Mouse (Mus musculus): ENCODE data around the gene Iqce. TPM values are rescaled to one million over a fixed set of nuclear protein-coding genes. Genes with fewer than 3 reads are reported as not detected.
A peak's percentile ranks its signal among the peaks of the same experiment; 100 is the strongest.

Iqce gene
- polyA plus RNA-seq, 1 experiment from 2014 or later = 20.3 TPM

GRCm38 (mm10) chr5:140624238-140624637 lies 77.9 kb downstream of the Iqce start:
- no peak overlapping the region for H3K27ac ChIP-seq
- DNase-seq (ENCODE audit: low spot score) (no peak), ATAC-seq (ENCODE audit: low FRiP score) (no peak)
- H3K36me3 ChIP-seq (replicated peaks; ENCODE audit: control insufficient read depth, insufficient read depth) = peaks cover 80% of the 10 kb centered on the region
- no peak overlapping the region for H3K4me2 ChIP-seq (replicated peaks)
- no peaks in the 10 kb centered on the region for H3K9me3 ChIP-seq (ENCODE audit: control insufficient read depth, low read length)
- no peaks in the 10 kb centered on the region for H3K27me3 ChIP-seq (ENCODE audit: control insufficient read depth, insufficient read depth, low read length)
- H3K9ac ChIP-seq = no peak overlapping the region
- WGBS = 98% methylated on average over 5 of the region's 5 CpGs
- no peaks in the 10 kb centered on the region for H3K4me1 ChIP-seq (replicated peaks; ENCODE audit: control insufficient read depth, insufficient read depth, low read length)
- H3K4me3 ChIP-seq (replicated peaks; ENCODE audit: low read length) = no peak overlapping the region

DNA sequence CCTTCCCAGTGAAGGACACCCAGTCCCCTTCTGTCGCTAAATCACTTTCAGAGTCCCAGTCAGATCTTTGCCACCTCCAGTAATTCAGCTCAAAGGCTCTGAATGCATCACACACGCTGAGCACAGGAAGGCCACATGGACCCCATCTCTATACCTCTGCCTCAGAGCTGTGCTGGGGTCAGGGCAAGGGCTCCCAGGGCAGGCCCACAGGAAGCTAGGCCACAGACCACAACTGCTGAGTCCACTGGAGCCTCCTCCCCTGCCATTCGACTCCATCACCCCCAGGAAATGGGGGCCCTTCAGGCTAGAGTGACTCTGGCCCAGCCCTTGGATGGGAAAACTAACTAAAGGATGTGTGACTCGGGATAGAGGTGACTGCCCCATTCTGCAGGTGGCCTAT lies 78.4 kb downstream of the Iqce start:
- peaks cover 75% of the 10 kb centered on the region for H3K36me3 ChIP-seq (replicated peaks; ENCODE audit: control insufficient read depth, insufficient read depth)
- WGBS = 84% methylated on average over 4 of the region's 4 CpGs

GRCm38 (mm10) chr5:140622978-140623670 lies 79.1 kb downstream of the Iqce start:
- 95% methylated on average over 23 of the region's 23 CpGs for WGBS
- peaks cover 69% of the 10 kb centered on the region for H3K36me3 ChIP-seq (replicated peaks; ENCODE audit: control insufficient read depth, insufficient read depth)
- H3K9ac ChIP-seq = no peak overlapping the region

More for the DNA sequence above, 78.4 kb downstream of the Iqce start:
- no peaks in the 10 kb centered on the region for H3K27me3 ChIP-seq (ENCODE audit: control insufficient read depth, insufficient read depth, low read length)
- no peak overlapping the region for H3K4me2 ChIP-seq (replicated peaks)
- H3K27ac ChIP-seq = no peak overlapping the region
- no peak overlapping the region for H3K4me3 ChIP-seq (replicated peaks; ENCODE audit: low read length)
- H3K9me3 ChIP-seq (ENCODE audit: control insufficient read depth, low read length) = no peaks in the 10 kb centered on the region
- no peak overlapping the region for H3K9ac ChIP-seq
- no peak for ATAC-seq (ENCODE audit: low FRiP score)
- no peaks in the 10 kb centered on the region for H3K4me1 ChIP-seq (replicated peaks; ENCODE audit: control insufficient read depth, insufficient read depth, low read length)
- DNase-seq (ENCODE audit: low spot score) = no peak

DNA sequence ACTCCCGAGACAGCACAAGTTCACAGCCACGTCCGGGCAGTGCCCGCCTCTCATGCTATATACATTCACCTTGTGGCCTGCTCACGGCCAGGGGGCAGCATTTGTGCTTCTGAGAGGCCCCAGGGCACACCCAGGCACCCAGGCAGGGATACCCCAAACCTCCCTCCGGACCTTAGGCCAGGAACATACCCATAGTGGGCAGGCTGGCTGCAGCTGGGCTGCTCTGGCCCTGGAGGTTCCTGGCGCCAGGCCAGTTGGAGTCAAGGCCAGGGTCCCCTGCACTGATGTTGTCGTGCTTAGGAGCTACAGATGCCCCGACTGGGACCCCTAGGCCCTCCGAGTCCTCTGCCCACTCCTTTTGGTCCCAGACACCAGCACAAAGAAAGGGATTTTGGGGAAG lies 80.7 kb downstream of the Iqce start:
- peaks cover 53% of the 10 kb centered on the region for H3K36me3 ChIP-seq (replicated peaks; ENCODE audit: control insufficient read depth, insufficient read depth)

More at GRCm38 (mm10) chr5:140622978-140623670, 79.1 kb downstream of the Iqce start:
- DNase-seq (ENCODE audit: low spot score) (no peak), ATAC-seq (ENCODE audit: low FRiP score) (no peak)
- Histone ChIP-seq H3K27me3 (ENCODE audit: control insufficient read depth, insufficient read depth, low read length) (no peaks in the 10 kb centered on the region), H3K4me2 (replicated peaks) (no peak overlapping the region), H3K4me1 (replicated peaks; ENCODE audit: control insufficient read depth, insufficient read depth, low read length) (no peaks in the 10 kb centered on the region), H3K9me3 (ENCODE audit: control insufficient read depth, low read length) (no peaks in the 10 kb centered on the region), H3K27ac (no peak overlapping the region), H3K4me3 (replicated peaks; ENCODE audit: low read length) (no peak overlapping the region)

DNA sequence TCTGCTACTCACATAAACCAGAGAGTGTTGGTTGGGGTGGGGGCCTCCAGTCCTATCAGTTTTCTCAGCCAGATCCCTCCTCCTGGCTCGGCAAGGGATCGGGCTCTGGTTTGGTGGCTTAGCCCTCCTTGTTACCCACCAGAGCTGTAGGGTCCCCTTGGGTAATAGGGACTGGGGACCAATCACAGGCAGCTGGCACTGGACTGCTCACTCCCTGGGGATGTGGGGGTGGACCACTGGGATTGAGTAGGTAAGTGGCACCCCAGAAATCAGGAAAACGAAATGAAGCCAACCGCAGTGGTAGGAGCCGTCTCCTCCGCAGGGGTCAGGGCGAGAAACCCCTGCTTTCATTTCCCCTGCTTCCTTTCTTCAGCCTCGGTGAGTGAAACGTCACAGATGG lies 81.1 kb downstream of the Iqce start:
- 57% methylated on average over 9 of the region's 9 CpGs for WGBS
- ATAC-seq (ENCODE audit: low FRiP score) = no peak
- no peak overlapping the region for H3K4me2 ChIP-seq (replicated peaks)
- H3K9me3 ChIP-seq (ENCODE audit: control insufficient read depth, low read length) = no peaks in the 10 kb centered on the region
- H3K9ac ChIP-seq = no peak overlapping the region
- H3K36me3 ChIP-seq (replicated peaks; ENCODE audit: control insufficient read depth, insufficient read depth) = peaks cover 52% of the 10 kb centered on the region
- no peaks in the 10 kb centered on the region for H3K4me1 ChIP-seq (replicated peaks; ENCODE audit: control insufficient read depth, insufficient read depth, low read length)
- H3K27ac ChIP-seq = peak overlapping the region; percentile 49; the same call in 1 of the 2 replicates
- DNase-seq (ENCODE audit: low spot score) = no peak
- H3K4me3 ChIP-seq (replicated peaks; ENCODE audit: low read length) = no peak overlapping the region
- H3K27me3 ChIP-seq (ENCODE audit: control insufficient read depth, insufficient read depth, low read length) = no peaks in the 10 kb centered on the region

More for the DNA sequence above, 80.7 kb downstream of the Iqce start:
- no peaks in the 10 kb centered on the region for H3K4me1 ChIP-seq (replicated peaks; ENCODE audit: control insufficient read depth, insufficient read depth, low read length)
- H3K9me3 ChIP-seq (ENCODE audit: control insufficient read depth, low read length) = no peaks in the 10 kb centered on the region
- WGBS = 66% methylated on average over 10 of the region's 10 CpGs
- no peak overlapping the region for H3K4me2 ChIP-seq (replicated peaks)
- no peaks in the 10 kb centered on the region for H3K27me3 ChIP-seq (ENCODE audit: control insufficient read depth, insufficient read depth, low read length)
- no peak overlapping the region for H3K27ac ChIP-seq
- no peak overlapping the region for H3K4me3 ChIP-seq (replicated peaks; ENCODE audit: low read length)
- DNase-seq (ENCODE audit: low spot score) (no peak), ATAC-seq (ENCODE audit: low FRiP score) (no peak)
- H3K9ac ChIP-seq = no peak overlapping the region

GRCm38 (mm10) chr5:140619895-140620736 lies 82.1 kb downstream of the Iqce start:
- WGBS = 54% methylated on average over 7 of the region's 7 CpGs
- Histone ChIP-seq H3K4me1 (replicated peaks; ENCODE audit: control insufficient read depth, insufficient read depth, low read length) (no peaks in the 10 kb centered on the region), H3K36me3 (replicated peaks; ENCODE audit: control insufficient read depth, insufficient read depth) (peaks cover 46% of the 10 kb centered on the region), H3K4me3 (replicated peaks; ENCODE audit: low read length) (no peak overlapping the region), H3K9me3 (ENCODE audit: control insufficient read depth, low read length) (no peaks in the 10 kb centered on the region), H3K27me3 (ENCODE audit: control insufficient read depth, insufficient read depth, low read length) (no peaks in the 10 kb centered on the region), H3K27ac (peak overlapping the region; percentile 33; the same call in 1 of the 2 replicates), H3K9ac (no peak overlapping the region), H3K4me2 (replicated peaks) (no peak overlapping the region)
- DNase-seq (ENCODE audit: low spot score) (no peak), ATAC-seq (ENCODE audit: low FRiP score) (peak; percentile 22)

DNA sequence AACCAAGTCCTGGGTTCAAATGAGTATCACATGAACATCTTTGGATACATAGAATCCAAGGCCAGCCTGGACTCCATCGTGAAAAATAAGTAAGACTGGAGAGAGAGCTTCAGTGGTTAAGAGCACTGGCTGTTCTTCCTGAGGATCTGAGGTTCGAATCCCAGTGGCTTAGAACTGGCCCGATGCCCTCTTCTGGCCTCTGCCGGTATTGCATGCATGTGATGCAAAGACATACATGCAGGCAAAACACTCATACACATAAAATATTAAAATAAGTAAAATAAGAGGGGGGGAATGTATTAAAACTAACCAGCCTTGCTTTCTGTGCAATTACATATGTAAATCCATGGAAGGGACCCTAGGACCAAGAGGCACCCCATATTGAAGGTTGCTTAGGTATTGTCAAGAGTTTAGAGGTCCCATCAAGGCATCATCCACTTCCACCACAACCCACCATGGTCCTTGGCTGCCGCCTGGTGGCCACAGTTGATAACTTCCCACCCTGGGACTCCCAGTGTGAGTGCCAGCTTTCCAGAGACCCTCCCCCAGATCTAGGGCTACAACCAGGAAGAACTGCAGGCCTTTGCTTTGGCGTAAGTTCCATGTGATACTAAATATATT lies 82.9 kb downstream of the Iqce start:
- no peak overlapping the region for H3K4me3 ChIP-seq (replicated peaks; ENCODE audit: low read length)
- DNase-seq (ENCODE audit: low spot score) = peak; percentile 76
- no peaks in the 10 kb centered on the region for H3K4me1 ChIP-seq (replicated peaks; ENCODE audit: control insufficient read depth, insufficient read depth, low read length)
- no peaks in the 10 kb centered on the region for H3K9me3 ChIP-seq (ENCODE audit: control insufficient read depth, low read length)
- no peak overlapping the region for H3K27ac ChIP-seq
- peaks cover 41% of the 10 kb centered on the region for H3K36me3 ChIP-seq (replicated peaks; ENCODE audit: control insufficient read depth, insufficient read depth)
- peak; percentile 19; the same call in 1 of the 2 replicates for ATAC-seq (ENCODE audit: low FRiP score)
- H3K9ac ChIP-seq = no peak overlapping the region
- WGBS = 20% methylated on average over 6 of the region's 6 CpGs
- no peak overlapping the region for H3K4me2 ChIP-seq (replicated peaks)
- no peaks in the 10 kb centered on the region for H3K27me3 ChIP-seq (ENCODE audit: control insufficient read depth, insufficient read depth, low read length)

DNA sequence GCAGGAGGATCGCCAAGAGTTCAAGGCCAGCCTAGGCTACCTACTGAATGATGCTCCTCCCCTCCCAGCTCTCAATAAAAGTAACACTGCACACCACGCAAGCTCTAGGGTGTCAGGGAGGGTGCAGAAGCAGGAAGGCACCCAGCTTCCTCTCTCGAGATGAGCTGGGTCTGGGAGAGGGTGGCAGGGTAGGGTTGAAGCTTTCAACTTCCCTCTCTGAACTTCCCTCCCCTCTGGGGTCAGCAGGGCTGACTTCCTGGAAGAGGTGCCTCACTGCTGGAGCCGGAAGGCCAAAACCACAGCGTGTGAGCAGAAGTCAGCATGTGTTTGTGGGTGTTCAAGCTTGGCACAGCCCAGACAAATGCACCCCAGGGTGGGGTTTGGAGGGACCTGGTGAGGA lies 84.5 kb downstream of the Iqce start:
- Histone ChIP-seq H3K27ac (no peak overlapping the region), H3K36me3 (replicated peaks; ENCODE audit: control insufficient read depth, insufficient read depth) (peaks cover 40% of the 10 kb centered on the region), H3K4me1 (replicated peaks; ENCODE audit: control insufficient read depth, insufficient read depth, low read length) (no peaks in the 10 kb centered on the region; the same call in 1 of the 2 replicates), H3K27me3 (ENCODE audit: control insufficient read depth, insufficient read depth, low read length) (no peaks in the 10 kb centered on the region), H3K9ac (no peak overlapping the region), H3K4me2 (replicated peaks) (no peak overlapping the region), H3K4me3 (replicated peaks; ENCODE audit: low read length) (no peak overlapping the region), H3K9me3 (ENCODE audit: control insufficient read depth, low read length) (no peaks in the 10 kb centered on the region)
- DNase-seq (ENCODE audit: low spot score) (no peak), ATAC-seq (ENCODE audit: low FRiP score) (no peak)
- 81% methylated on average over 5 of the region's 5 CpGs for WGBS

- H3K9me3 ChIP-seq (ENCODE audit: control insufficient read depth, low read length) = no peaks in the 10 kb centered on the region
- peaks cover 9% of the 10 kb centered on the region for H3K4me1 ChIP-seq (replicated peaks; ENCODE audit: control insufficient read depth, insufficient read depth, low read length)
- H3K27me3 ChIP-seq (ENCODE audit: control insufficient read depth, insufficient read depth, low read length) = peaks cover 4% of the 10 kb centered on the region; the same call in 1 of the 2 replicates
- H3K9ac ChIP-seq = no peak overlapping the region
- no peak overlapping the region for H3K4me2 ChIP-seq (replicated peaks)
- peaks cover 35% of the 10 kb centered on the region for H3K36me3 ChIP-seq (replicated peaks; ENCODE audit: control insufficient read depth, insufficient read depth)
- H3K27ac ChIP-seq = peak overlapping the region; percentile 32; the same call in 1 of the 2 replicates
- no peak for DNase-seq (ENCODE audit: low spot score)
- WGBS = 71% methylated on average over 9 of the region's 9 CpGs
- H3K4me3 ChIP-seq (replicated peaks; ENCODE audit: low read length) = no peak overlapping the region
- ATAC-seq (ENCODE audit: low FRiP score) = no peak
Observed at GRCm38 (mm10) chr5:140616691-140617090, 85.5 kb downstream of the Iqce start.
